Mouse (Mus musculus): ENCODE results near the gene Smarcc1.
"Not testable (repeated sequence)": the region's sequence is repeated elsewhere in the genome, so short reads cannot be mapped to it uniquely, and the experiment has no call there.

Gene Smarcc1

DNA sequence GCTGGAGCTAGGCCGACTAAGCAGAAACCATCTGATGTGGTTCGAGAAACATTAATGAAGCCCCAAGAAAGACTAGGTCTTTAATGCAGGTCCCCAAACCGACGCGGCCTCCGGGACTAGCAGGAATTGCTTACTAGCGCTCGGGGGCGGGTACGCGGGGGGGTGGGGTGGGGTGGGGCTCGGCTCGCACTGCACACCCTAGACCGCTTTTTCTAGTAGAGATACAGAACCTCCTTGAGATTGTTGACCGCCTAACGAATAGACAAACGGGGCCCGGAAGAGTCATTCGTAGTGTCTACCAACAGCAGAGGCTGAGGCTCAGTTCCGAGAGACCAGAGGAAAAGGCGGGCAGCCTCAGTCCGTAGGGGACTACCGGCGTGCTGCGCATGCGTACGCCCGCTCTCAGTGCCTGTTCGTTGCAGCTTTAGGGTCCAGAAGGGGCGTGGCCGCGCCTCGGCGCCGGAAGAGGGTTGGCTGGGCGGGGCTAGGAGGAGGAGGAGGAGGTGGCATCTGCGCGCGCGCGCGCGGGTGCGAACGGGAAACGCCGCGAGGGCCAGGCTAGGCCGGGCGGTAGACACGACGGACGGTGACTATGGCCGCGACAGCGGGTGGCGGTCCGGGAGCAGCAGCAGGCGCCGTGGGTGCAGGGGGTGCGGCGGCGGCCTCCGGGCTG is 14.2 kb downstream of the Smarcc1 start:
- peak; percentile 45 for DNase-seq (ENCODE audit: extremely low read depth, low read depth, low spot score)

- no peak for DNase-seq (ENCODE audit: extremely low read depth, low read depth, low spot score)
Observed at GRCm38 (mm10) chr9:110132201-110132605, 14.7 kb downstream of the Smarcc1 start.

- no peak for DNase-seq (ENCODE audit: extremely low read depth, low read depth, low spot score)
Observed at GRCm38 (mm10) chr9:110132921-110133320, 15.4 kb downstream of the Smarcc1 start.

DNA sequence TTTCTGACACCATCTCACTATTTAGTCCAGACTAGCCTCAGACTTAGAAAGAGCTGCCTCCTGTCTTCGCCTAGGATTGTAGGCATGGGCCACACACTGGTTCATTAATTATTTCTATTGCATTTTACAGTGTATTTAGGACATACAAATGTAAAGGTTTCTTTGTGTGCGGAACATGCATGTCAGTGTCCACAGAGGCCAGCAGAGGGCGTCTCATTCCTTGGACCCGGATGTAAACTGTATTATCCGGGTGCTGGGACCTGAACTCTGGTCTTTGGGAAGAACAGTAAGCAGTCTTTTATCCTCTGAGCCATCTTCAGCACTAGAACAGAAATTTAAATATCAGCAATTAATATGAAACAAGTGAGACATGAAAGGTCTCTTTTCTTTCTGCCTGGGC is 16.7 kb downstream of the Smarcc1 start:
- DNase-seq (ENCODE audit: extremely low read depth, low read depth, low spot score) = no peak

GRCm38 (mm10) chr9:110139119-110139518 is 21.6 kb downstream of the Smarcc1 start:
- DNase-seq (ENCODE audit: extremely low read depth, low read depth, low spot score) = no peak

GRCm38 (mm10) chr9:110142097-110142496 is 24.6 kb downstream of the Smarcc1 start:
- DNase-seq (ENCODE audit: extremely low read depth, low read depth, low spot score) = no peak

DNA sequence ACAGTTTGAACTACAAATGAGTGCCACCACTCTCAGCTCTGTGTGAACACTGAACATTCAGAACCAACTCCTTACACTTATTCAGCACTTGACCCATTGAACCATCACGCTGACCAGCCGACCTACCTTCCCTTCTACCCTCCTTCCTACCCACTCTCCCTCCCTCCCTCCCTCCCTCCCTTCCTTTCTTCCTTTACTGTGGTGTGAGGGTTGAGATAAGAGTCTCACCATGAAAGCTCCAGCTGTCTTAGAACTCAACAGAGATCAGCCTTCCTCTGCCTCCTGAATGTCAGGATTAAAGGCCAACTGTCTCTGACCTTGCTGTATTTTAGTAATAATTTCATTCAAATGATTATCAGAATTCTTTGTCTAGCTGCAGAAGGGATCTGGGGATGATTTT is 31.1 kb downstream of the Smarcc1 start:
- DNase-seq (ENCODE audit: extremely low read depth, low read depth, low spot score) = no peak

DNA sequence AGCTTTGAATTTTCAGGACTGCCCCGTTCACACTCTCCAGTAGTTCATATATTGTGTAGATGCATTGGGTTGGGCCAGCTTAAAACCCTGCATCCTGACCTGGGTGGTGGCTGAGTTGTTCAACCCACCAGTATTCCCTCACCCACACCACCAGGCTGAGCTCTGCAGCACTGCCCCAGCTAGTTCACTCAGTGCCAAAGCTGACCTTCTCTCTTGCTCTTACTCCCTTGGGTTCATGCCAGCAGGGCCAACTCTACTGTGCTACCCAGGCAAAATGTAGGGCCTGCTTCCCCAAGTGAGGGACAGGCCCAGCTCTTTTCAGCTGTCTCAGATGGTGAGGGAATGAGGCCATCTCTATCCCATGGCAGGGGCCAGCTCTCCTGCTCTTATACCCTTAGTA is 41.5 kb downstream of the Smarcc1 start:
- DNase-seq (ENCODE audit: extremely low read depth, low read depth, low spot score) = no peak

DNA sequence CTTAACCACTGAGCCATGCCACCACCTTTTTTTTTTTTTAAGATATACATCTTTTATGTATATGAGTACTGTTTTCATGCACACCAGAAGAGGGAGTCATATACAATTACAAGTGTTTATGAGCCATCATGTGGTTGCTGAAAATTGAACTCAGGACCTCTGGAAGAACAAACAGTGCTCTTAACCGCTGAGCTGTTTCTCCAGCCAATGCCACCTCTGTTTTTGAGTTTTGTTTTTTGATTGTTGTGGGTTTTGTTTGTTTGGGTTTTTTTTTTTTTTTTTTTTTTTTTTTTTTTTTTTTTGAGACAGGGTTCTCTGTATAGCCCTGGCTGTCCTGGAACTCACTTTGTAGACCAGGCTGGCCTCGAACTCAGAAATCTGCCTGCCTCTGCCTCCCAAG is 43.0 kb downstream of the Smarcc1 start:
- DNase-seq (ENCODE audit: extremely low read depth, low read depth, low spot score) = not testable (repeated sequence)

DNA sequence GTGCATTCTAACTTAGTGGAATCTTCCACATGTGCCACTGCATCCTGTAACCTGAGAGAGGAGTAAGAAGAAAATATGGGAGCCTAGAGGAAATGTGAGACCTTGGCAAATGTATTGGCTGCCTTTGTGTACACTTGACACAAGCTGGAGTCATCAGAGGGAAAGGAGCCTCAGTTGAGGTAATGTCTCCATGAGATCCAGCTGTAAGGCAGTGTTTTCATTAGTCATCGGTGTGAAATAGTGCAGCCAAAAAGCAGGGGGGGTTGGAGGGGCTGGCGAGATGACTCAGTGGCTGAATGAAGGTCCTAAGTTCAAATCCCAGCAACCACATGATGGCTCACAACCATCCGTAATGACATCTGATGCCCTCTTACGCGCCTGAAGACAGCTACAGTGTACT is 44.9 kb downstream of the Smarcc1 start:
- DNase-seq (ENCODE audit: extremely low read depth, low read depth, low spot score) = no peak

GRCm38 (mm10) chr9:110163071-110163470 is 45.6 kb downstream of the Smarcc1 start:
- DNase-seq (ENCODE audit: extremely low read depth, low read depth, low spot score) = no peak

DNA sequence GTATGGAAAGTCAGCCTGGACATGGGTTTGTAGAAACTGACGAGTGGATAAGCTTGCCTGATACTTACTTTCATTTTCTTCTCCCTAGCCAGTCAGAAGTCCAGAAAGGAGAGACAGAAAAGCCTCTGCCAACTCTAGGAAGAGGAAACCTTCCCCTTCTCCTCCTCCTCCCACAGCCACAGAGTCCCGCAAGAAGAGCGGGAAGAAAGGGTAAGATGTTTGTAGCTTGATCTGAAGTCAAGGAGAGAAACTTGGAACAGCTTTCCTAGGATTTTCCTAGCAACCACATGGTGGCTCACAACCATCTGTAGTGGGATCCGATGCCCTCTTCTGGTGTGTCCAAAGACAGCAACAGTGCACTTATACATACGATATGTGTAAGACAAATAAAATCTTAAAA is 53.4 kb downstream of the Smarcc1 start:
- DNase-seq (ENCODE audit: extremely low read depth, low read depth, low spot score) = no peak

DNA sequence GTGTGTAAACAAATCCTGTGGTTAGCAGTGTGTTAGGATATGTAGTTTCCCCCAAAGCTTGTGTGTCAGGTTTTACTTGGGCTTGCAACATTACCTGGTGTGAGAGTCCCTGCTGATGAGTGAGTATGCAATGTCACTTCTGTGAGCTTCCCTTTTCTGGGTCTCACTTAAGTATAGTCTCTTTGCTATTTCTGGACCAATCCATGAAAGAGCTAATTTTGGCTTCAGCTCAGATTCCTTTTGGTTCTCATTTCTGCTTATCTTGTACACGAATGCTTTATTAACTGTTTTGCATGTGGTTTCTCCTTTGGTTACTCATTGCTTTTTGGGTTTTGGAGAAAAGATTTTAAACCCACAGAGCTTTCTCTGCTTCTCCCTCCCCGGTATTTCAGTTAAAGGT is 82.4 kb downstream of the Smarcc1 start:
- no peak for DNase-seq (ENCODE audit: extremely low read depth, low read depth, low spot score)

GRCm38 (mm10) chr9:110205526-110206404 is 88.3 kb downstream of the Smarcc1 start:
- no peak for DNase-seq (ENCODE audit: extremely low read depth, low read depth, low spot score)

- no peak for DNase-seq (ENCODE audit: extremely low read depth, low read depth, low spot score)
Observed at GRCm38 (mm10) chr9:110206437-110206836, 88.9 kb downstream of the Smarcc1 start.

GRCm38 (mm10) chr9:110208265-110208664 is 90.8 kb downstream of the Smarcc1 start:
- DNase-seq (ENCODE audit: extremely low read depth, low read depth, low spot score) = no peak

DNA sequence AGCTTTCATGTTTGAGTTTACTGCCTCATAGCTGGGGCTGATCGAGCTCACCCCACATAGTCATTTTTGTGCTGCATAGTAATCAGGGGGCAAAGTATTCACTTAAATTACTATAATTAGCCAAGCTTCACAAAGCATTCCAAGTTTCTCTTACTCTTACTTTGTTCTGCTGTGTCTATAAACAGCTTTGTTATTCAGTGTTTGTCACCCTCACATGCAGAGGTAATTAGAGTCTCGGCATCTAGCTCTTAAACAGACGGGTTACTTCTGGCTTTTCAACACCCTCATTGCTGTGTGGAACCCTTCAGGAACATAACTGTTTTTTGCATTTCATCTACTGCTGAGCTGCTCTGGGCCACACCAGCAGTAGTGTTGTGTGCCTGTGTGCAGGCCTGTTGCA is 91.5 kb downstream of the Smarcc1 start:
- DNase-seq (ENCODE audit: extremely low read depth, low read depth, low spot score) = no peak

- no peak for DNase-seq (ENCODE audit: extremely low read depth, low read depth, low spot score)
Observed at GRCm38 (mm10) chr9:110224273-110224672, 106.8 kb downstream of the Smarcc1 start.

GRCm38 (mm10) chr9:110226191-110226590 is 108.7 kb downstream of the Smarcc1 start:
- DNase-seq (ENCODE audit: extremely low read depth, low read depth, low spot score) = no peak

- peak; percentile 49 for DNase-seq (ENCODE audit: extremely low read depth, low read depth, low spot score)
Observed at GRCm38 (mm10) chr9:110228671-110229070, 111.2 kb downstream of the Smarcc1 start.

DNA sequence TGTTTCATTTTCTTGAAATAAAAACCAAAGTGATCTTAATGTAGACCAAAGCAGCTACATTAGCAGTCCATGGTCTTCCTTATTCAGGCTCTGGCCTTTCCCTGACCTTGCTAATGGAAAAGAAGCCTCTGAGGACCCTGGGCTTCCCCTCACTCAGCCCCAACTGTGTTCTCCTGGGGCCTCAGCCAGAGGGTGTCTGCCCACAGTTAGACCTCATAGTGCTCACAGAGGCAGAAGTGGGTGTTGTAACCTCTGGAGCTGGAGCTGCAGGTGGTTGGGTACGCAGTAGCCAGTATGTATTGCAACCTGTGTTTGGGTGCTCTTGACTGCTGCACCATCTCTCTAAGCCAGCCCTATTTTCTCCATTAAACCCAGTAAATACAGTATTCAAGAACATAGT is 111.6 kb downstream of the Smarcc1 start:
- no peak for DNase-seq (ENCODE audit: extremely low read depth, low read depth, low spot score)

GRCm38 (mm10) chr9:110229566-110230248 is 112.2 kb downstream of the Smarcc1 start:
- no peak for DNase-seq (ENCODE audit: extremely low read depth, low read depth, low spot score)

Data from fat pad, adult 2 months (tissue).